Mouse (Mus musculus) heart, postnatal 0 days (tissue): ENCODE measurements around the gene Ttc21b.

ENCODE experiments used
- CTCF ChIP-seq: IDR thresholded peaks from 2 replicates; pipeline ENCODE4 v1.5.1; 2016; ENCODE audit warnings: antibody characterized with exemption, control low read depth, low read depth
- EP300 ChIP-seq: IDR thresholded peaks from 2 replicates; pipeline ENCODE4 v1.6.1; 2016; ENCODE audit warnings: antibody characterized with exemption, low read depth

- TF ChIP-seq CTCF (no peak), EP300 (no peak)
These were observed 16.1 kb upstream of the Ttc21b start for GRCm38 (mm10) chr2:66272551-66272950.
